Mouse (Mus musculus) MEL (cell line): ENCODE measurements around the gene Erf. TPM values are rescaled to one million over a fixed set of nuclear protein-coding genes. Genes with fewer than 3 reads are reported as not detected.

Experiments
- DNase-seq: peaks from one replicate; pipeline ENCODE4 v3.0.0; 2011; ENCODE audit warnings: low read depth, low spot score
- H3K27ac ChIP-seq: 2 replicates; pipeline ENCODE4 v1.5.1; 2012; ENCODE audit warnings: low read depth, mild to moderate bottlenecking, control low read depth, low read length, moderate library complexity; ENCODE audit not compliant: control insufficient read depth
- H3K27me3 ChIP-seq, 2 experiments: fragments of 150-350 bp in 1 of 2; sonication (generic) in 1 of 2; 2 replicates each; pipeline ENCODE4 v1.6.1; 2012; ENCODE audit warnings: low read length in 2 of 2, mild to moderate bottlenecking in 2 of 2, improper control_type of control experiment in 1 of 2, moderate library complexity in 1 of 2; ENCODE audit not compliant: insufficient read depth in 2 of 2, control insufficient read depth in 1 of 2
- H3K36me3 ChIP-seq, 2 experiments: 2 replicates each; pipeline ENCODE4 v1.6.1; 2012 to 2014; ENCODE audit warnings: low read length in 2 of 2, improper control_type of control experiment in 1 of 2, inconsistent platforms in 1 of 2, mild to moderate bottlenecking in 1 of 2; ENCODE audit not compliant: insufficient read depth in 2 of 2, control insufficient read depth in 1 of 2
- H3K4me1 ChIP-seq, 2 experiments: fragments of 150-350 bp in 1 of 2; sonication (generic) in 1 of 2; 2 replicates each; pipeline ENCODE4 v1.6.1; 2012; ENCODE audit warnings: low read length in 2 of 2, improper control_type of control experiment in 1 of 2, mild to moderate bottlenecking in 1 of 2; ENCODE audit not compliant: insufficient read depth in 2 of 2, control insufficient read depth in 1 of 2
- H3K4me3 ChIP-seq, 2 experiments: fragments of 150-350 bp in 1 of 2; sonication (generic) in 1 of 2; 2 replicates each; pipeline ENCODE4 v1.5.1; 2012; ENCODE audit warnings: low read depth in 2 of 2, low read length in 2 of 2, mild to moderate bottlenecking in 2 of 2, moderate library complexity in 2 of 2, control low read depth in 1 of 2, improper control_type of control experiment in 1 of 2; ENCODE audit not compliant: control insufficient read depth in 1 of 2, insufficient read depth in 1 of 2
- H3K79me2 ChIP-seq: 2 replicates; pipeline ENCODE4 v1.6.1; 2012; ENCODE audit warnings: mild to moderate bottlenecking, low read length, moderate library complexity; ENCODE audit not compliant: control insufficient read depth, poor library complexity, insufficient read depth
- H3K9ac ChIP-seq: 2 replicates; pipeline ENCODE4 v1.6.1; 2012; ENCODE audit warnings: low read depth, mild to moderate bottlenecking, control low read depth, low read length, moderate library complexity; ENCODE audit not compliant: control insufficient read depth, poor library complexity, severe bottlenecking
- H3K9me3 ChIP-seq: fragments of 150-350 bp; sonication (generic); replicated peaks from 2 replicates; pipeline ENCODE4 v1.6.1; 2012; ENCODE audit warnings: mild to moderate bottlenecking, low read length, improper control_type of control experiment, moderate library complexity; ENCODE audit not compliant: insufficient read depth
- BHLHE40 ChIP-seq: IDR thresholded peaks from 2 replicates; pipeline ENCODE4 v1.6.1; 2012; ENCODE audit warnings: low read depth, mild to moderate bottlenecking, inconsistent platforms, low read length, improper control_type of control experiment, borderline replicate concordance
- CTCF ChIP-seq, 3 experiments: IDR thresholded peaks in 2 of 3; conservative IDR thresholded peaks in 1 of 3; 2 replicates each; pipeline ENCODE4 v1.5.1; 2011 to 2012; ENCODE audit warnings: low read length in 3 of 3, low read depth in 2 of 3, mild to moderate bottlenecking in 2 of 3, improper control_type of control experiment in 1 of 3, inconsistent platforms in 1 of 3, mixed read lengths in 1 of 3, moderate library complexity in 1 of 3; ENCODE audit not compliant: control insufficient read depth in 1 of 3, insufficient read depth in 1 of 3, poor library complexity in 1 of 3, severe bottlenecking in 1 of 3
- E2F4 ChIP-seq: IDR thresholded peaks from 2 replicates; pipeline ENCODE4 v1.6.1; 2011; ENCODE audit warnings: low read depth, low read length, improper control_type of control experiment, borderline replicate concordance
- ELF1 ChIP-seq: IDR thresholded peaks from 2 replicates; pipeline ENCODE4 v1.6.1; 2014; ENCODE audit warnings: low read depth, mild to moderate bottlenecking, inconsistent platforms, low read length, improper control_type of control experiment, moderate library complexity
- EP300 ChIP-seq, 2 experiments: IDR thresholded peaks; 2 replicates each; pipeline ENCODE4 v1.6.1; 2011; ENCODE audit warnings: improper control_type of control experiment in 2 of 2, low read length in 2 of 2, low read depth in 1 of 2, mild to moderate bottlenecking in 1 of 2
- HCFC1 ChIP-seq: IDR thresholded peaks from 2 replicates; pipeline ENCODE4 v1.6.1; 2012; ENCODE audit warnings: low read depth, mild to moderate bottlenecking, inconsistent platforms, low read length, improper control_type of control experiment, moderate library complexity
- JUND ChIP-seq: IDR thresholded peaks from 2 replicates; pipeline ENCODE4 v1.6.1; 2011; ENCODE audit warnings: low read depth, mild to moderate bottlenecking, improper control_type of control experiment, low read length
- MXI1 ChIP-seq: IDR thresholded peaks from 2 replicates; pipeline ENCODE4 v1.6.1; 2011; ENCODE audit warnings: mild to moderate bottlenecking, low read depth, low read length, improper control_type of control experiment
- MYC ChIP-seq: IDR thresholded peaks from 2 replicates; pipeline ENCODE4 v1.6.1; 2011; ENCODE audit warnings: low read depth, mild to moderate bottlenecking, low read length, improper control_type of control experiment, moderate library complexity
- POLR2A ChIP-seq, 2 experiments: IDR thresholded peaks; 2 replicates each; pipeline ENCODE4 v1.6.1; 2011 to 2012; ENCODE audit warnings: low read length in 2 of 2, mild to moderate bottlenecking in 2 of 2, control low read depth in 1 of 2, improper control_type of control experiment in 1 of 2, low read depth in 1 of 2, moderate library complexity in 1 of 2; ENCODE audit not compliant: control insufficient read depth in 1 of 2, insufficient read depth in 1 of 2, poor library complexity in 1 of 2
- POLR2AphosphoS5 ChIP-seq: IDR thresholded peaks from 2 replicates; pipeline ENCODE4 v1.6.1; 2012; ENCODE audit warnings: low read depth, borderline replicate concordance, mild to moderate bottlenecking, inconsistent platforms, low read length, moderate library complexity, mixed read lengths
- RAD21 ChIP-seq: IDR thresholded peaks from 2 replicates; pipeline ENCODE4 v1.6.1; 2011; ENCODE audit warnings: mild to moderate bottlenecking, low read depth, low read length, improper control_type of control experiment
- RCOR1 ChIP-seq: IDR thresholded peaks from 2 replicates; pipeline ENCODE4 v1.6.1; 2012; ENCODE audit warnings: low read depth, mild to moderate bottlenecking, inconsistent platforms, low read length, improper control_type of control experiment
- SIN3A ChIP-seq: IDR thresholded peaks from 2 replicates; pipeline ENCODE4 v1.6.1; 2012; ENCODE audit warnings: low read length, improper control_type of control experiment, inconsistent platforms
- SMC3 ChIP-seq: IDR thresholded peaks from 2 replicates; pipeline ENCODE4 v1.6.1; 2011; ENCODE audit warnings: low read depth, low read length, improper control_type of control experiment
- TAL1 ChIP-seq: IDR thresholded peaks from 2 replicates; pipeline ENCODE4 v1.6.1; 2012; ENCODE audit warnings: mild to moderate bottlenecking, inconsistent platforms, low read length, moderate library complexity, mixed read lengths
- UBTF ChIP-seq: IDR thresholded peaks from 2 replicates; pipeline ENCODE4 v1.6.1; 2012; ENCODE audit warnings: low read depth, mild to moderate bottlenecking, inconsistent platforms, low read length, improper control_type of control experiment, moderate library complexity, borderline replicate concordance; ENCODE audit not compliant: insufficient read depth
- USF1 ChIP-seq: IDR thresholded peaks from 2 replicates; pipeline ENCODE4 v1.6.1; 2014; ENCODE audit warnings: low read depth, mild to moderate bottlenecking, inconsistent platforms, low read length, improper control_type of control experiment, moderate library complexity
- ZC3H11A ChIP-seq: IDR thresholded peaks from 2 replicates; pipeline ENCODE4 v1.6.1; 2012; ENCODE audit warnings: low read depth, mild to moderate bottlenecking, inconsistent platforms, low read length, improper control_type of control experiment
- ZKSCAN1 ChIP-seq: IDR thresholded peaks from 2 replicates; pipeline ENCODE4 v1.6.1; 2012; ENCODE audit warnings: low read depth, mild to moderate bottlenecking, inconsistent platforms, low read length, improper control_type of control experiment, moderate library complexity
- polyA plus RNA-seq, 2 experiments: library from polyadenylated mRNA; stranded (reverse) in 1 of 2; unstranded in 1 of 2; fragments of >175 nt in 1 of 2; fragments of >200 nt in 1 of 2; gene quantifications; 2 replicates each; pipeline versions ENCODE4 v1.2.1 to v1.2.4; 2012; ENCODE audit warnings: low replicate concordance in 2 of 2, low read depth in 1 of 2; ENCODE audit not compliant: insufficient read length in 2 of 2, insufficient read depth in 1 of 2, missing spikeins in 1 of 2
- total RNA-seq: library from RNA; depleted of rRNA; stranded (reverse); fragments of 300-350 nt; gene quantifications from 2 replicates; pipeline ENCODE4 v1.2.3, GENCODE M21; 2012

Erf gene
- total and polyA plus RNA-seq, 3 experiments = 24.6 to 33.2 TPM; not detected in 1

- H3K79me2 ChIP-seq = peaks cover 16% of the 10 kb centered on the region
- H3K27ac ChIP-seq = no peak overlapping the region
- no peak overlapping the region for H3K4me3 ChIP-seq
- peak; percentile 6 to 40 (median 29); a peak in 4 of 6 replicates for TF ChIP-seq CTCF (IDR thresholded peaks at IDR 0.05 in 2 of 3, conservative IDR thresholded peaks at IDR 0.05 in 1 of 3; ENCODE audit: control insufficient read depth in 1 of 3, insufficient read depth in 1 of 3, low read depth in 2 of 3, low read length in 3 of 3, poor library complexity in 1 of 3, severe bottlenecking in 1 of 3)
- peak; percentile 56 for TF ChIP-seq SMC3
- TF ChIP-seq ELF1 = no peak
- peak; percentile 33 for TF ChIP-seq RAD21
- TF ChIP-seq ZC3H11A = peak; percentile 50
- no peak overlapping the region for H3K9ac ChIP-seq
- no peaks in the 10 kb centered on the region for H3K9me3 ChIP-seq
- peaks cover 3 to 7% of the 10 kb centered on the region in 2 experiments; a peak in 2 of 4 replicates for H3K4me1 ChIP-seq
- DNase-seq = no peak
- H3K27me3 ChIP-seq = no peaks in the 10 kb centered on the region
- H3K36me3 ChIP-seq = peaks cover 0 to 11% of the 10 kb centered on the region in 2 experiments; a peak in 3 of 4 replicates
Observed at GRCm38 (mm10) chr7:25241062-25241461, 9.5 kb downstream of the Erf start.

GRCm38 (mm10) chr7:25240631-25241030 lies 9.9 kb downstream of the Erf start:
- no peak overlapping the region for H3K9ac ChIP-seq
- H3K27me3 ChIP-seq = no peaks in the 10 kb centered on the region
- no peak overlapping the region for H3K4me3 ChIP-seq
- DNase-seq = no peak
- H3K79me2 ChIP-seq = peaks cover 20% of the 10 kb centered on the region
- peaks cover 3 to 9% of the 10 kb centered on the region in 2 experiments; a peak in 2 of 4 replicates for H3K4me1 ChIP-seq
- H3K9me3 ChIP-seq = no peaks in the 10 kb centered on the region
- H3K36me3 ChIP-seq = peaks cover 0 to 16% of the 10 kb centered on the region in 2 experiments; a peak in 3 of 4 replicates
- no peak for TF ChIP-seq ZKSCAN1
- TF ChIP-seq POLR2AphosphoS5 = no peak
- no peak for TF ChIP-seq E2F4
- no peak for TF ChIP-seq POLR2A (IDR thresholded peaks at IDR 0.05; ENCODE audit: control insufficient read depth in 1 of 2, insufficient read depth in 1 of 2, low read depth in 1 of 2, low read length in 2 of 2, poor library complexity in 1 of 2)
- TF ChIP-seq CTCF (IDR thresholded peaks at IDR 0.05 in 2 of 3, conservative IDR thresholded peaks at IDR 0.05 in 1 of 3; ENCODE audit: control insufficient read depth in 1 of 3, insufficient read depth in 1 of 3, low read depth in 2 of 3, low read length in 3 of 3, poor library complexity in 1 of 3, severe bottlenecking in 1 of 3) = no peak
- no peak for TF ChIP-seq SIN3A
- TF ChIP-seq UBTF = no peak
- no peak for TF ChIP-seq ZC3H11A
- no peak for TF ChIP-seq JUND
- no peak for TF ChIP-seq BHLHE40
- no peak for TF ChIP-seq MXI1
- TF ChIP-seq EP300 (IDR thresholded peaks at IDR 0.05; ENCODE audit: low read depth in 1 of 2, low read length in 2 of 2) = no peak
- no peak for TF ChIP-seq RCOR1
- no peak for TF ChIP-seq TAL1
- no peak for TF ChIP-seq HCFC1
- TF ChIP-seq USF1 = no peak
- no peak for TF ChIP-seq MYC
- no peak overlapping the region for H3K27ac ChIP-seq
